Mouse (Mus musculus) stomach, embryonic 14.5 days (tissue): ENCODE results near the gene Krt10. TPM values are rescaled to one million over a fixed set of nuclear protein-coding genes. Genes with fewer than 3 reads are reported as not detected.

ENCODE experiments used
- ATAC-seq: fragments of 200-750 bp; cut with Nextera tagmentation; 2 replicates; pipeline ENCODE4 v1.8.0; 2017; ENCODE audit warnings: low read depth, moderate TSS enrichment; ENCODE audit not compliant: insufficient number of reproducible peaks, insufficient read depth, low FRiP score
- H3K27ac ChIP-seq: fragments of 300-500 bp; sonication (generic); 2 replicates; pipeline ENCODE4 v1.5.1; 2014; ENCODE audit warnings: mild to moderate bottlenecking, low read length, moderate library complexity, mixed read lengths
- H3K27me3 ChIP-seq: fragments of 300-500 bp; sonication (generic); 2 replicates; pipeline ENCODE4 v1.6.1; 2014; ENCODE audit warnings: low read length, control low read depth, mixed read lengths; ENCODE audit not compliant: control insufficient read depth, insufficient read depth
- H3K36me3 ChIP-seq: fragments of 300-500 bp; sonication (generic); 2 replicates; pipeline ENCODE4 v1.6.1; 2014; ENCODE audit warnings: mild to moderate bottlenecking, control low read depth, low read length, moderate library complexity, mixed read lengths; ENCODE audit not compliant: control insufficient read depth, insufficient read depth
- H3K4me1 ChIP-seq: fragments of 300-500 bp; sonication (generic); 2 replicates; pipeline ENCODE4 v1.6.1; 2014; ENCODE audit warnings: low read length, control low read depth, mixed read lengths; ENCODE audit not compliant: control insufficient read depth, insufficient read depth
- H3K4me2 ChIP-seq: fragments of 300-500 bp; sonication (generic); replicated peaks from 2 replicates; pipeline ENCODE4 v1.6.1; 2014; ENCODE audit warnings: low read depth, low read length, control low read depth
- H3K4me3 ChIP-seq: fragments of 300-500 bp; sonication (generic); 2 replicates; pipeline ENCODE4 v1.5.1; 2014; ENCODE audit warnings: low read depth, low read length, control low read depth
- H3K9ac ChIP-seq: fragments of 300-500 bp; sonication (generic); replicated peaks from 2 replicates; pipeline ENCODE4 v1.6.1; 2014; ENCODE audit warnings: low read depth, mild to moderate bottlenecking, control low read depth, low read length, moderate library complexity, mixed read lengths
- H3K9me3 ChIP-seq: fragments of 300-500 bp; sonication (generic); 2 replicates; pipeline ENCODE4 v1.6.1; 2016; ENCODE audit warnings: low read depth, low read length, control low read depth; ENCODE audit not compliant: control insufficient read depth
- WGBS: fragments of 180-500 bp; shearing (Covaris S2); extraction: QIAGEN DNeasy Blood & Tissue Kit; methylation state at CpG from one replicate; pipeline ENCODE4 v1.1.7; 2014; 5-methylcytosine and 5-hydroxymethylcytosine counted together
- polyA plus RNA-seq: library from polyadenylated mRNA; unstranded; fragments of >200 nt; fragmentation: Nextera tagmentation; extraction: Ambion mirVana; gene quantifications from 2 replicates; pipeline ENCODE4 v1.2.1, GENCODE M21; 2014

The Krt10 gene
- polyA plus RNA-seq, 1 experiment from 2014 or later: 31.7 TPM

GRCm38 (mm10) chr11:99366791-99367190 lies 22.4 kb downstream of the Krt10 start:
- Histone ChIP-seq H3K4me2 (no peak overlapping the region), H3K4me3 (no peak overlapping the region), H3K27ac (no peak overlapping the region), H3K36me3 (no peaks in the 10 kb centered on the region), H3K9me3 (no peaks in the 10 kb centered on the region), H3K9ac (no peak overlapping the region), H3K27me3 (no peaks in the 10 kb centered on the region), H3K4me1 (no peaks in the 10 kb centered on the region)
- 30% methylated on average over 10 of the region's 10 CpGs for WGBS
- no peak for ATAC-seq

DNA sequence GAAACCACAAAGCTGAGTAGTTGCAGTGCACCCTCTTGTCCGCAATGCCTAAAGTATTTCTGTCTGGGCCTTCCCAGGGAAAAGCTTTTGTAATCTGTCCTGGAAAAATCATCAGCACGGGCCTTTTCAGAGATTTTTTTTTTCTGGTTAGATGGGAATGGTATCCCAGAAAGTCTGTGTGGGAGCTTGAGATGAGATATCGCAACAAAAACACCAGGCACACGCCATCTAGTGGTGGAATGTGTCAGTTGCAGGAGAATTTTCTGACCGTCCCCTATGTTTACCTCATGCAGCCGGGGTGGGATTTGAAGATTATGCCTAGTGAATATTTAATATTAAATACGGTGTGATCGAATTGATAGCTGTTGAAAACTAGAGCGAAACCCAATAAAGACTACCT lies 24.8 kb downstream of the Krt10 start:
- Histone ChIP-seq H3K4me1 (no peaks in the 10 kb centered on the region), H3K36me3 (no peaks in the 10 kb centered on the region), H3K27me3 (no peaks in the 10 kb centered on the region), H3K4me2 (no peak overlapping the region), H3K9ac (no peak overlapping the region), H3K4me3 (no peak overlapping the region), H3K27ac (no peak overlapping the region), H3K9me3 (no peaks in the 10 kb centered on the region)
- 21% methylated on average over 9 of the region's 9 CpGs for WGBS
- no peak for ATAC-seq

- H3K9ac ChIP-seq: no peak overlapping the region
- H3K4me3 ChIP-seq: no peak overlapping the region
- H3K27ac ChIP-seq: no peak overlapping the region
- H3K4me1 ChIP-seq: no peaks in the 10 kb centered on the region
- no peak for ATAC-seq
- H3K9me3 ChIP-seq: no peaks in the 10 kb centered on the region
- H3K27me3 ChIP-seq: no peaks in the 10 kb centered on the region
- no peaks in the 10 kb centered on the region for H3K36me3 ChIP-seq
- WGBS: 79% methylated on average over 8 of the region's 8 CpGs
- no peak overlapping the region for H3K4me2 ChIP-seq
These were observed 27.7 kb downstream of the Krt10 start for GRCm38 (mm10) chr11:99361423-99361822.

GRCm38 (mm10) chr11:99351004-99351403 lies 38.2 kb downstream of the Krt10 start, which contains the start of gene Krt27:
TSS of gene Krt27 (minus strand) at chr11:99351104.
- Histone ChIP-seq H3K4me3 (no peak within 1 kb of the TSS), H3K36me3 (no peaks in the 10 kb centered on the region), H3K4me2 (no peak within 1 kb of the TSS), H3K9me3 (no peaks in the 10 kb centered on the region), H3K27me3 (no peaks in the 10 kb centered on the region), H3K4me1 (no peaks in the 10 kb centered on the region), H3K27ac (no peak within 1 kb of the TSS), H3K9ac (no peak within 1 kb of the TSS)
- ATAC-seq: no peak
- 75% methylated on average over 12 of the region's 12 CpGs for WGBS

GRCm38 (mm10) chr11:99339299-99339847 lies 49.8 kb downstream of the Krt10 start:
- no peak overlapping the region for H3K9ac ChIP-seq
- no peaks in the 10 kb centered on the region for H3K4me1 ChIP-seq
- H3K4me3 ChIP-seq: no peak overlapping the region
- H3K27me3 ChIP-seq: no peaks in the 10 kb centered on the region
- 79% methylated on average over 11 of the region's 11 CpGs for WGBS
- no peak overlapping the region for H3K4me2 ChIP-seq
- no peak overlapping the region for H3K27ac ChIP-seq
- H3K36me3 ChIP-seq: no peaks in the 10 kb centered on the region
- ATAC-seq: no peak
- H3K9me3 ChIP-seq: no peaks in the 10 kb centered on the region

DNA sequence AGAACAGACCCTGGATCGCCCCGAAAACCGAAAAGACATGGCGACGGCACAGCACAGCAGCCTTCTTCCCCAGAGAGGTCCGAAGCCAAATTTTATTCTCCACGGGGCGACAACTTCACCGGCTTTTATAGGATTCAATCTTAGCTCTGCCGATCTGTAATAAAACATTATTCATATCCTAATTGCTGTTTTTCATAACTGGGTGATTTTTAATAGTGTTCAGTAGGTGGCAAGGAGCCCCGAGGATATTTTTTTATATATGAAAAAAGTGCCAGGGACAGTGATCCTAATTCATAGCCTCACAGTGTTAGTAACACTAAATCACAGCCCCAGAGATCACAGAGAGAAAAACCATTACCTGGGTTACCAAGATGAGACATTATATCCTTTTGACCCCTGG lies 51.3 kb downstream of the Krt10 start, which contains the start of gene Krt26:
Gene Krt26 (minus strand): TSS at position 101 of the 400 bp plus-strand sequence.
- ATAC-seq: no peak
- H3K4me2 ChIP-seq: no peak within 1 kb of the TSS
- H3K4me1 ChIP-seq: no peaks in the 10 kb centered on the region
- H3K27ac ChIP-seq: no peak within 1 kb of the TSS
- 96% methylated on average over 11 of the region's 11 CpGs for WGBS
- H3K9me3 ChIP-seq: no peaks in the 10 kb centered on the region
- no peak within 1 kb of the TSS for H3K4me3 ChIP-seq
- H3K9ac ChIP-seq: no peak within 1 kb of the TSS
- no peaks in the 10 kb centered on the region for H3K27me3 ChIP-seq
- H3K36me3 ChIP-seq: no peaks in the 10 kb centered on the region

Other genes starting within 250 kb of the Krt10 start
- gene Ccr7, start 234.3 kb downstream of the Krt10 start, polyA plus RNA-seq: 0.46 and 0.52 TPM in 2 replicates
- gene Smarce1, start 158.3 kb downstream of the Krt10 start, polyA plus RNA-seq: 156 and 164 TPM in 2 replicates
- gene Krt222, start 145.3 kb downstream of the Krt10 start, polyA plus RNA-seq: 0.18 and 0.68 TPM in 2 replicates
- 0.13 TPM in 1 of 2 replicates, not detected in the other for gene Krt24, start 104.1 kb downstream of the Krt10 start, polyA plus RNA-seq
- gene Krt25, start 66.4 kb downstream of the Krt10 start, polyA plus RNA-seq: not detected in 2 replicates
- not detected in 2 replicates for gene Krt26, start 51.4 kb downstream of the Krt10 start, polyA plus RNA-seq
- not detected in 2 replicates for gene Krt27, start 38.3 kb downstream of the Krt10 start, polyA plus RNA-seq
- gene Krt28, start 14.5 kb downstream of the Krt10 start, polyA plus RNA-seq: 0.21 TPM in 1 of 2 replicates, not detected in the other
- not detected in 2 replicates for gene Krt12, start 32.9 kb upstream of the Krt10 start, polyA plus RNA-seq
- 3.0 and 3.9 TPM in 2 replicates for gene Krt20, start 48.8 kb upstream of the Krt10 start, polyA plus RNA-seq
- 18.3 and 21.4 TPM in 2 replicates for gene Krt23, start 103.8 kb upstream of the Krt10 start, polyA plus RNA-seq
- not detected in 2 replicates for gene Krt39, start 132.0 kb upstream of the Krt10 start, polyA plus RNA-seq
- gene Krt40, start 153.8 kb upstream of the Krt10 start, polyA plus RNA-seq: not detected in 2 replicates
- gene Krtap3-3, start 161.5 kb upstream of the Krt10 start, polyA plus RNA-seq: not detected in 2 replicates
- gene Krtap3-2, start 167.5 kb upstream of the Krt10 start, polyA plus RNA-seq: not detected in 2 replicates
- gene Gm11939, start 170.1 kb upstream of the Krt10 start, polyA plus RNA-seq: not detected in 2 replicates
- not detected in 2 replicates for gene Krtap3-1, start 177.3 kb upstream of the Krt10 start, polyA plus RNA-seq
- gene Krtap1-5, start 191.7 kb upstream of the Krt10 start, polyA plus RNA-seq: not detected in 2 replicates
- not detected in 2 replicates for gene Krtap1-4, start 194.3 kb upstream of the Krt10 start, polyA plus RNA-seq
- gene Krtap1-3, start 202.0 kb upstream of the Krt10 start, polyA plus RNA-seq: not detected in 2 replicates
- gene Krtap9-3, start 208.7 kb upstream of the Krt10 start, polyA plus RNA-seq: not detected in 2 replicates
- gene Gm11938, start 213.9 kb upstream of the Krt10 start, polyA plus RNA-seq: not detected in 2 replicates
- not detected in 2 replicates for gene Gm11937, start 220.8 kb upstream of the Krt10 start, polyA plus RNA-seq
- not detected in 2 replicates for gene Krtap2-4, start 225.5 kb upstream of the Krt10 start, polyA plus RNA-seq
- not detected in 2 replicates for gene Gm11562, start 231.1 kb upstream of the Krt10 start, polyA plus RNA-seq
- gene Krtap4-1, start 238.9 kb upstream of the Krt10 start, polyA plus RNA-seq: not detected in 2 replicates
- gene Krtap4-2, start 245.7 kb upstream of the Krt10 start, polyA plus RNA-seq: not detected in 2 replicates